Mouse (Mus musculus) G1E (cell line): ENCODE data around the gene Agap3.

Experiments
- CTCF ChIP-seq: IDR thresholded peaks from 2 replicates; pipeline ENCODE4 v1.5.1; 2012; ENCODE audit warnings: low read depth, low read length, inconsistent platforms, mixed read lengths
- GATA1 ChIP-seq: IDR thresholded peaks from 2 replicates; pipeline ENCODE4 v1.6.1; 2012; ENCODE audit warnings: borderline replicate concordance, low read length, inconsistent platforms, mixed read lengths
- POLR2AphosphoS5 ChIP-seq: IDR thresholded peaks from 2 replicates; pipeline ENCODE4 v1.6.1; 2012; ENCODE audit warnings: low read depth, low read length, inconsistent platforms; ENCODE audit not compliant: insufficient replicate concordance
- TAL1 ChIP-seq: conservative IDR thresholded peaks from 2 replicates; pipeline ENCODE4 v1.6.1; 2012; ENCODE audit warnings: low read depth, low read length, inconsistent platforms, mixed read lengths

DNA sequence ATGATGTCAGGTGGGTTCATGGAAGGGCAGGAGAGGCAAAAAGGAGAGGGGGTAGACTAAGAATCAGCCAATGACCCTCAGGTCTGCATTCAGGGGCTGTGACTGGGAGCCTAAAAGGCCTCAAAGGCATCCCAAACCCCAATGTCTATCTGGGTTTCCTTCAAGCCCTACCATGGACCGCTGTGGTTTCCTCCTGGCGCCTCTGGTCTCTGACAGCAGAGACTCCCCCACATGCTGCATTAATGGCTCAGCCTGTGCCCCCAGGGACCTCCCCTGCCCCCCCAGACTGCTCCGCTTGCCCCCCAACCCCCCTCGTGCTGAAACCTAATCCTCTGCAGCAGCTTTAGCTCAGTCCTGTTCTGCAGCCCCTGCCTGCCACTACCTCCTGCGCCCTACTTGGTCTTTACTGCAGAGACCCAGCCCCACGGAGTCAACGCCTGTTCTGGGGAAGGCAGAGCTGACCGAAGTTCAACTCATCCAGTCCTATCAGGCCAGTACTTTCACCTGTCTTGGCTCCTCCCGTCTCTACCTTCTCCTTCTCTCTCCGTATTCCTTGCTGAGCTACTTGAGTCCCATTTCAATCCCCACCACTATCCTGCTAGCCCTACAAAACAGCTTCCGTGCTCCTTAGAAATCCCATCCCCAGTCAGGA, 38.8 kb upstream of the Agap3 start, which contains the start of gene Asic3:
- no peak for TF ChIP-seq GATA1
- no peak for TF ChIP-seq POLR2AphosphoS5
- TF ChIP-seq CTCF = no peak
- no peak for TF ChIP-seq TAL1
